Mouse (Mus musculus): Measurements from ENCODE around the gene Ankrd1.
A peak's percentile ranks its signal among the peaks of the same experiment; 100 is the strongest.

The Ankrd1 gene

GRCm38 (mm10) chr19:36119783-36120471 is at the start of gene Ankrd1:
Ankrd1 (minus strand) TSS chr19:36120099.
- no peak for DNase-seq (ENCODE audit: low spot score)

GRCm38 (mm10) chr19:36169101-36169500 is 49.2 kb upstream of the Ankrd1 start:
- no peak for DNase-seq (ENCODE audit: low spot score)

- DNase-seq (ENCODE audit: low spot score): no peak
Measured at GRCm38 (mm10) chr19:36168121-36168520, 48.2 kb upstream of the Ankrd1 start.

DNA sequence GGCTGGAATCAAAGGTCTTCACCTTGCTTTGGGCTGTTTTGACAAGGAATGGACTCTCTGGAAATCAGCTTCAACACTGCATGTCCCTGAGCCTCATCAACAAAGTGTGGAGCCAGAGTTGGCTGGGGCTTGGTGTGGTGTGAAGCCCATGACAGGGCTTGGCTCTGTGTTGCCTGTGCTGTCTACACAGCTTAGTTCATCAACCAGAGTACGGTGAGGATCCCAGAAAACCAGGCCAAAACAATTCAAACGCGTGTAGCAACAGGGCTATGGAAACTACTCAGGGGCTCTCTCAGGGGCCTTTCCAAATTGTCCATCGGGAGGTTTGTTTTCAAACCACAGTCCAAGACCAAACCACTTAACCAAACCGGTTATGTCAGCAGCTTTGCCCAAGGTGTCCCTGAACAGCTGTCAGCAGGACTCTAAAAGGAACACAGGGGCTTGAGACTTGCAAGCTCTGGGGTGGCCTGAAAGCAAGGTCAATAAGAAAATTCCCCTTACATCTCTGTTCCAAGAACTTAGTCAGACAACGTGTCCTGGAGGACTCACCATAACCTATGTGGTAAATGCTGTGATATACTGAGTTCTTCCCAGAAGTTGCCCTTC is 47.5 kb upstream of the Ankrd1 start:
- DNase-seq (ENCODE audit: low spot score): no peak

- no peak for DNase-seq (ENCODE audit: low spot score)
Measured at GRCm38 (mm10) chr19:36166401-36167160, 46.7 kb upstream of the Ankrd1 start.

DNA sequence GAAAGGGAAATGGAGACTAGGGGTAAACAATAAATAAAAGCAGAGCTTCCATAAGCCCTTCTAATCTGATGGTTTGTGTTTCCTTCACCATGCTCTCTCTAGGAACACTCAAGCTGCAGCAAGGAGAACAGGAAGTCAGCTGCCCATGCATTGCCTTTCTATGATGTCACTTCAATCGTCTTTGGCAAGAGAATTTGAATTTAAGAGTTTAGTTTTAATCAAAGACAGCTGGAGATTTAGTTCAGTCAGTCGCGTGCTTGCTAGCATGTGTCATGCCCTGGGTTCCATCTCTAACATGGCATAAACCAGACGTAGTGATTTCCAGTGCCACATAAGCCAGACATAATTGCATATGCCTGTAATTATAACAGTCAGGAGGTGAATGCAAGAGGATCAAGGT is 45.5 kb upstream of the Ankrd1 start:
- no peak for DNase-seq (ENCODE audit: low spot score)

- DNase-seq (ENCODE audit: low spot score): peak; percentile 32
Measured at GRCm38 (mm10) chr19:36150241-36151007, 30.5 kb upstream of the Ankrd1 start.

- no peak for DNase-seq (ENCODE audit: low spot score)
Measured at GRCm38 (mm10) chr19:36148578-36148977, 28.7 kb upstream of the Ankrd1 start.

- DNase-seq (ENCODE audit: low spot score): no peak
Measured at GRCm38 (mm10) chr19:36143571-36143970, 23.7 kb upstream of the Ankrd1 start.

DNA sequence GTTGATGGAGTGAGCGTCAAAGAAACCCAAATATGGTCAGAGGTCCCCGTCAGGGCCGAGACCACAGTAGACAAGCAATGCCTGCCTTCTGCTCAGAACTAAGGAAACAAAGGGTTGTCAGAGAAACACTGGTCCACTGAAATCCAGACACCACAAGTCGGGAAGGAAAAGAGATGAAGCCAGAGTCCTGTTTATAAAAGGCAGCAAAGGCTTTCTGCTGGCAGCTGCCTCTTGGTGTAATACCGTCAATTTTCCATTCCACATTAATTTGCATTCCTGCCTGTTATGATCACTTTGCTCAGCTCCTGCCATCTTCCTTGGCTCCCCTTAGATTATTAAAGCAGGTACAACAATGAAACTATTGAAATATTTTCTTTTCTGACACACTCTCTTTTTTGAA is 13.8 kb upstream of the Ankrd1 start:
- no peak for DNase-seq (ENCODE audit: low spot score)

- no peak for DNase-seq (ENCODE audit: low spot score)
Measured at GRCm38 (mm10) chr19:36133064-36133463, 13.2 kb upstream of the Ankrd1 start.

- DNase-seq (ENCODE audit: low spot score): no peak
Measured at GRCm38 (mm10) chr19:36131990-36132389, 12.1 kb upstream of the Ankrd1 start.

DNA sequence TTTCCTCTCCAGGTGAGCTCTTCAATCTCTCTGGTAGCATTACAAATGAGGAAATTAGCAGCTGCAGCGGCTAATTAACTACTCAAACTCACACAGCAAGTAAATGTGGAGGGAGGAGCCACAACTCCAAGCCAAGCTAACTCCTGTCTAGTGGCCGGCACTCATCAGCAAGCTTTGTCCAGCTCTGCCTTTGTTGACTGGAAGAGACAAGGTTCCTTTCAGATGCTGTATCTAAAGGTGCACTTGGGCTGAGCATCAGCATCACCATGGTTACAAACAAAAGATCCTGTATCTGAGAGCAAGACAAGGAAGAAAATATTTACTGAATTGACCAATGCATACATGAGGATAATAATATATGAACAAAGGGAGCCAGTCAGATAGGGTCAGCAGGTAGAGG is 10.3 kb upstream of the Ankrd1 start:
- DNase-seq (ENCODE audit: low spot score): no peak

- DNase-seq (ENCODE audit: low spot score): no peak
Measured at GRCm38 (mm10) chr19:36129643-36130042, 9.7 kb upstream of the Ankrd1 start.

- no peak for DNase-seq (ENCODE audit: low spot score)
Measured at GRCm38 (mm10) chr19:36129213-36129612, 9.3 kb upstream of the Ankrd1 start.

- DNase-seq (ENCODE audit: low spot score): no peak
Measured at GRCm38 (mm10) chr19:36128440-36128839, 8.5 kb upstream of the Ankrd1 start.

GRCm38 (mm10) chr19:36124203-36124602 is 4.3 kb upstream of the Ankrd1 start:
- no peak for DNase-seq (ENCODE audit: low spot score)

GRCm38 (mm10) chr19:36119219-36119618 is 680 bp downstream of the Ankrd1 start:
- DNase-seq (ENCODE audit: low spot score): no peak

DNA sequence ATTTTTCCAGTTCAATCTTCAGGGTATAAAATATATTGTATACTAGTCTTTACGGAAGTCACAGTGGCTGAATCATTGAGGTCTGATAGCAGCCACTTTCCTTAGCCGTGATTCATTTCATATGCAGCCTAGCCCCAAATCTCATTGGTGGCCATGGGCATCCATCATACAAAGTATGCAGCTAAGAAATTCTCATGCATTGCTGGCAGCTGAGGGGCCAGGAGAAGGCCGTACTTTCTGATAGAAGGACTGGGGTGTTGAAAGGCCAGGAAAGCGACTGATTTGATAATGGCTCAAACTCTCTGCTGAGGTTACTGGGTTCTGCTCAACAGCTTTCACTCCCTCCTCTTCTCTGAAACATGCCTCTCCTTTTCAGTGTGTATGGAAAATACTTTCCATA is 3.7 kb downstream of the Ankrd1 start:
- DNase-seq (ENCODE audit: low spot score): no peak

DNA sequence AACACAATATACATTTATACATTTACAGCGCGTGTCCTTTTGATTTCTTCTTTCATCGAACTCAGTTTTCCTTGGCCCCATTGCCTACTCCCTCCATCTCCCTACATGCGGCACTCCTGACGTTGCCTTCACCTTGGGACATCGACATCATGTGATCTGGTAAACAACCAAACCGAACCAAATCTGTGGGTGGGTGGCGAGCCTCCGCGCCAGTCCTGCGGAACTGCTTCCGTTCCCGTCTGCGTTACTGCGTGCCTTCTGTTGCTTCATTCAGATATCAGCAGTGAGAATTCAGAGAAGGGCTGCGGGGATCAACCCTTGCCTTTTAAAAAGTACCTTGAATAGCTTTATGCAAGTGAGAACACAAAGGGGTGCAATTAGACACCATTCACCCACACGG is 7.9 kb downstream of the Ankrd1 start:
- peak; percentile 38 for DNase-seq (ENCODE audit: low spot score)

GRCm38 (mm10) chr19:36111054-36111895 is 8.6 kb downstream of the Ankrd1 start:
- peak; percentile 41 for DNase-seq (ENCODE audit: low spot score)

Data from layer of hippocampus, adult 9-10 months (tissue).